Mouse (Mus musculus) heart, embryonic 16.5 days (tissue): ENCODE results near the gene Vinac1. TPM values are rescaled to one million over a fixed set of nuclear protein-coding genes. Genes with fewer than 3 reads are reported as not detected.

Experiments used
- ATAC-seq: fragments of 200-750 bp; cut with Nextera tagmentation; replicated peaks from 2 replicates; pipeline ENCODE4 v1.8.0; 2017; ENCODE audit warnings: moderate number of reproducible peaks; ENCODE audit not compliant: insufficient read depth, low FRiP score; ENCODE audit errors: extremely low read depth
- H3K27ac ChIP-seq: fragments of 300-500 bp; sonication (generic); 2 replicates; pipeline ENCODE4 v1.5.1; 2014; ENCODE audit warnings: mild to moderate bottlenecking, low read length, control low read depth, moderate library complexity
- H3K27me3 ChIP-seq: fragments of 300-500 bp; sonication (generic); 2 replicates; pipeline ENCODE4 v1.6.1; 2014; ENCODE audit warnings: low read length, mixed read lengths; ENCODE audit not compliant: control insufficient read depth, insufficient read depth
- H3K36me3 ChIP-seq: fragments of 300-500 bp; sonication (generic); 2 replicates; pipeline ENCODE4 v1.6.1; 2014; ENCODE audit not compliant: control insufficient read depth, insufficient read depth
- H3K4me1 ChIP-seq: fragments of 300-500 bp; sonication (generic); 2 replicates; pipeline ENCODE4 v1.6.1; 2014; ENCODE audit warnings: low read length, mixed read lengths; ENCODE audit not compliant: control insufficient read depth, insufficient read depth
- H3K4me2 ChIP-seq: fragments of 300-500 bp; sonication (generic); 2 replicates; pipeline ENCODE4 v1.6.1; 2014; ENCODE audit warnings: low read depth, mild to moderate bottlenecking, control low read depth, low read length
- H3K4me3 ChIP-seq: fragments of 300-500 bp; sonication (generic); 2 replicates; pipeline ENCODE4 v1.5.1; 2014; ENCODE audit warnings: mild to moderate bottlenecking, control low read depth, low read length
- H3K9ac ChIP-seq: fragments of 300-500 bp; sonication (generic); 2 replicates; pipeline ENCODE4 v1.6.1; 2014; ENCODE audit warnings: low read length, control low read depth
- H3K9me3 ChIP-seq: fragments of 300-500 bp; sonication (generic); replicated peaks from 2 replicates; pipeline ENCODE4 v1.6.1; 2016; ENCODE audit warnings: low read length; ENCODE audit not compliant: control insufficient read depth
- whole genome bisulfite sequencing: fragments of 180-500 bp; shearing (Covaris S2); extraction: QIAGEN DNeasy Blood & Tissue Kit; methylation state at CpG from one replicate; pipeline ENCODE4 v1.1.7; 2014; 5-methylcytosine and 5-hydroxymethylcytosine counted together
- polyA plus RNA-seq: library from polyadenylated mRNA; unstranded; fragments of >200 nt; fragmentation: Nextera tagmentation; extraction: Ambion mirVana; gene quantifications from 2 replicates; pipeline ENCODE4 v1.2.1, GENCODE M21; 2015

Gene Vinac1
- polyA plus RNA-seq: 0.09 and 0.10 TPM in 2 replicates

DNA sequence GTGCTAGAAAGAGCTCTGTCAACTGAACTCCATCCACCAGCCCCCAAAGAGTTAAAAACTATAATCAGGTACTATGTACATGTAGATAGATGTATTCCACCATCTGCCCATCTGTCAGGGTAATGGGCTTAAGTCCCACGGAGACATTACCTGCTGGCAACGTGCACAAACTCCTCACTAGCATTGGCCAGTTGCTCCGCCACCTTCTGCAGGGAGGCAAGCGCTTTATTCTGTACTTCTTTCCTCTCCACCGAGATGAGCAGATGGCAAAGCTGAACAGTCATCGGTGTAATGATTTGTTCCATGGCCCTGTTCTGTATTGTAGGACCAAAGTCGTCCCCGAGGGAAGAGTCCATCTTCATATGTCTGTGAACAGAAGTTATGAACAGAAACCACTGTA lies at the start of gene Vinac1:
Gene Vinac1, minus strand, starts transcription at position 362 of the 400 bp plus-strand sequence.
- H3K27me3 ChIP-seq: no peaks in the 10 kb centered on the region
- ATAC-seq: no peak
- no peak within 1 kb of the TSS for H3K4me2 ChIP-seq
- H3K4me1 ChIP-seq: no peaks in the 10 kb centered on the region
- H3K4me3 ChIP-seq: no peak within 1 kb of the TSS
- H3K9ac ChIP-seq: no peak within 1 kb of the TSS
- no peaks in the 10 kb centered on the region for H3K9me3 ChIP-seq
- no peak within 1 kb of the TSS for H3K27ac ChIP-seq
- H3K36me3 ChIP-seq: no peaks in the 10 kb centered on the region
- WGBS: 74% methylated on average over 8 of the region's 8 CpGs

DNA sequence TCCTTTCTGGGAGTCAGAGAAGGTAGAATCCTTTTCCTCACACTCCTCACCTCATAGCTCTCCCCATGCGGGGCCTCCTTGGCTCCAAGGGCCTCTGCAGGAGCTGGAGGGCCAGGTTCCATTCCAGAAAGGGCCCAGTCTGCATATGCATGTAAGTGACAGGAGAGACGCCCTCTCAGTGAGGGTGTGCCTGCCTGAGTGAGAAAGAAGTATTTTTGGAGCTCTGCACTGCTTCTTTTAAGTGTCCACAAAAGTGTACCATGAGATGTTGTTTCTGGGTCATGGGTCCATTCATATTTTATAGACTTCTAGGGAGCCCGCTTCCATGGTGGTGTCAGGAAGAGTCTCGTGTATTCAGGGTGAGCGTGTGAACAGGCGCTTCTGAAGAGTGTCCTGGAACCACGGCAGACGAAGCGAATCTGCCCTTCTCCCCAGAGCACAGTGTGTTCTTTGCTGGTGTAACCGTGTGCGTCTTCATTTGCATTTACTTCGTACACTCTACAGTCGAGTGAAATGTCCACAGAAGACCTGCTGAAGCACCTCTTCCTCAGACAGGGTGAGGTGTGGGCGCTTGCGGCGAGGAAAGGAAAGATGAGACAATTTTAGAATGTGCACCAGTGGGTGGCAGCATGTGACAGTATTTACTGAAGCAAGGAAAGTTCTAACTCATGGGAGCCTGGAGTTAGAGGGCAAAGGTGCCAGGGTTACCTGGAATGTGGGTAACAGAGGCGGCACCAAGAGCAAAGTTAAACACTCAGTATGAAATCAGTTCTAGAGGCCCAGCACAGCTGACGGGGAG lies 46.2 kb upstream of the Vinac1 start:
- ATAC-seq: no peak
- H3K27me3 ChIP-seq: no peaks in the 10 kb centered on the region
- no peaks in the 10 kb centered on the region for H3K9me3 ChIP-seq
- no peak overlapping the region for H3K4me2 ChIP-seq
- no peak overlapping the region for H3K9ac ChIP-seq
- no peak overlapping the region for H3K27ac ChIP-seq
- H3K4me1 ChIP-seq: no peaks in the 10 kb centered on the region
- no peak overlapping the region for H3K4me3 ChIP-seq
- H3K36me3 ChIP-seq: no peaks in the 10 kb centered on the region; the same call in none of the 2 replicates
- WGBS: 85% methylated on average over 18 of the region's 18 CpGs

DNA sequence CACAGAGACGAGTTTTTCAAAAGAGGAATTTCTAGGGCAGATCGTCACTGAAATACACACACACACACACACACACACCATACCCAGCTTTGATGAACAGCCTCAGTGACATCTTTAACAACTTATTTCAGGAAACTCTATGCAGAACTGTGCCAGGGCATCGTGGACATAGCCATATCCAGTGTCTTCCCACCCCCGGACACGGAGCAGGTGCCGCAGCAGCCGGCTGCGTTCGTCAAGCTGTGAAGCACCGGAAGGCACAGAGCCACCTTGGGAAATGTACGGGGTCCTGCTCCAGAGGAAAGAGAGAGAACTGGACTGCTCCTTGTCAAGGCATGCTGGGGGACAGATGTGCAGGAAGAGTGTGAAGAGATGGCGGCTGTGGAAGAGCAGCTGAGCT lies 44.8 kb upstream of the Vinac1 start:
- no peak overlapping the region for H3K27ac ChIP-seq
- H3K4me2 ChIP-seq: no peak overlapping the region
- H3K4me1 ChIP-seq: no peaks in the 10 kb centered on the region
- H3K36me3 ChIP-seq: no peaks in the 10 kb centered on the region; the same call in none of the 2 replicates
- no peaks in the 10 kb centered on the region for H3K9me3 ChIP-seq
- 91% methylated on average over 12 of the region's 12 CpGs for WGBS
- H3K4me3 ChIP-seq: no peak overlapping the region
- ATAC-seq: no peak
- H3K27me3 ChIP-seq: no peaks in the 10 kb centered on the region
- no peak overlapping the region for H3K9ac ChIP-seq

DNA sequence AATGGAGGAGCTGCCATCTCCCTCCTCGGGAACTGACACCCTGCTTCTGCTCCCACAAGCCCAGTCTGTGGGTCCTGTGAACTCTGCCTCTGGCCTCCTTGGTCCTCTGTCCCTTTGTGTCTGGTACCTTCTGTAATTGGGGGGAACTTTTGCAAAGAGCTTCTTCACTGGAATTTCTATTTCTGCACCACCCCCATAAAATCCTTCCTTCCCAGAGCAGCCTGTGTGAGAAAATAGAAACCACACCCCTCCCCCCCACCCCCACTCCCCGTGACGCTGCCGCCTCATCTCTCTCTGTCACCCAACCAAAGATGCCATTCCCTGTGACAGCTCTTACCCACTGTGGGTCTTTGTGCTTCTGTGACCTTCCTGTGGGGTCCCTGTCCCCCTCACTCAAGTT lies 42.4 kb upstream of the Vinac1 start:
- WGBS: 24% methylated on average over 4 of the region's 4 CpGs
- Histone ChIP-seq H3K4me2 (no peak overlapping the region), H3K9me3 (0 out of 2 replicates have a peak, but pooled peaks cover 2% of the 10 kb centered on the region), H3K27ac (no peak overlapping the region), H3K4me3 (no peak overlapping the region), H3K4me1 (no peaks in the 10 kb centered on the region), H3K27me3 (no peaks in the 10 kb centered on the region), H3K9ac (no peak overlapping the region), H3K36me3 (peaks cover 7% of the 10 kb centered on the region)
- ATAC-seq: no peak

DNA sequence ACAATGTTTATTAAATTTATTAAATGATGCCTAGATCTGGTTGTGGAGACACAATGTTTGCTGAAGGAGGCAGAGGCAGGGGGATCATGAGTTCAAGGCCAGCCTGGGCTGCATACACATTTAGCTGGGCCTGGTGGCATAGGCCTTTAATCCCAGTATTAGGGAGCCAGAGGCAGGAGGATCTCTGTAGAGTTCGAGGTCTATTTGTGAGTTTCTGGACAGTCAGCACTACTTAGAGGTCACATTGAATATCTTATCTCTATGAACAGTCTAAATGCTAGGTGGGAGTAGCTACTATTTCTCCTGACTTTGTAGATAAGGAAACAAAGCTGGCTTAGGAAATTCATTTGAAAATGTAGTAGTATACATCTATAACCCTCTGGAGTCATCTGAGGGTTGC lies 39.5 kb upstream of the Vinac1 start:
- H3K27ac ChIP-seq: no peak overlapping the region
- H3K4me1 ChIP-seq: no peaks in the 10 kb centered on the region
- H3K4me2 ChIP-seq: no peak overlapping the region
- no peak overlapping the region for H3K9ac ChIP-seq
- no peak for ATAC-seq
- H3K36me3 ChIP-seq: peaks cover 18% of the 10 kb centered on the region
- no peak overlapping the region for H3K4me3 ChIP-seq
- 0 out of 2 replicates have a peak, but pooled peaks cover 2% of the 10 kb centered on the region for H3K9me3 ChIP-seq
- no peaks in the 10 kb centered on the region for H3K27me3 ChIP-seq
- WGBS: 85% methylated on average over 1 of the region's 1 CpGs

DNA sequence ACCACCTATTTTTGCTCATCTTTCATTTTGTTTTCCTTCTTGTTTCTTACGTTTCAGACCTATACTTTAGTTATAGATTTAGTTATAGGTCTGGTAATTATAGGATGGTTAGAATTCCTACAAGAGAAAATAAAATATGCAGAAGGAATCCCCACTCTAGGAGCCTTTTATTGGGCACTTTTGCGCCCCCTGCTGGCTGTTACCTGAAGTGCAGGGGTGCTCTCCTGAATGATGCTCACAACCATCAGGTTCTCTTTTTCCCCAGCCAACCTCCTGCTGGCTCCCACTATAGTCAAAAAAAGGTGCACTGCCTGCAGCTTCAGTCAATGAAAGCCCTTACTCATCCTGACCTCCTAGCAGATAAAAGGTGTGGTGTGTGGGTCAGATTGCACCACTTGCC lies 37.0 kb upstream of the Vinac1 start:
- Histone ChIP-seq H3K9ac (no peak overlapping the region), H3K9me3 (0 out of 2 replicates have a peak, but pooled peaks cover 2% of the 10 kb centered on the region), H3K27ac (no peak overlapping the region), H3K4me2 (no peak overlapping the region), H3K36me3 (peaks cover 25% of the 10 kb centered on the region), H3K27me3 (no peaks in the 10 kb centered on the region), H3K4me3 (no peak overlapping the region), H3K4me1 (no peaks in the 10 kb centered on the region)
- WGBS: 58% methylated on average over 2 of the region's 2 CpGs
- ATAC-seq: no peak

DNA sequence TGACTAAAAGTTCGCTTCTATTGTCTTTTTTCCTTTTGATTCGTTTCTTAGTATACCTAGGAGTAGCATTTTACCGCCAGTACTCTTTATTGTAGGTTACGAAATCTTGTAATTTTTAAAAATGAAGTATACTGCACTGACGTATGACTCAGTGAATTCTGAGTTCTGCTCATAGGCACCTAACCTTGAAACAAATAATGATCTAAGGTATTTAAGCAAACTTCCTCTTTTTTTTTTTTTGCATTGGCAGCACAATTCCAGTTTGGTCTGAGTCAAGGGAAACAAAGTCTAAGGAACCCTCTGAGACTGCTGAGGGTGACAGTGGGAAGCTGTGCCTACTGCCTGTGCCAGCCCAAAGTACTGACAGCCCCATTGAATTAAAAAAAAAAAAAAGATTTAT lies 35.5 kb upstream of the Vinac1 start:
- Histone ChIP-seq H3K4me2 (no peak overlapping the region), H3K36me3 (peaks cover 25% of the 10 kb centered on the region), H3K27ac (no peak overlapping the region), H3K9ac (no peak overlapping the region), H3K4me1 (no peaks in the 10 kb centered on the region), H3K9me3 (0 out of 2 replicates have a peak, but pooled peaks cover 2% of the 10 kb centered on the region), H3K27me3 (no peaks in the 10 kb centered on the region), H3K4me3 (no peak overlapping the region)
- no peak for ATAC-seq
- WGBS: 90% methylated on average over 5 of the region's 5 CpGs

DNA sequence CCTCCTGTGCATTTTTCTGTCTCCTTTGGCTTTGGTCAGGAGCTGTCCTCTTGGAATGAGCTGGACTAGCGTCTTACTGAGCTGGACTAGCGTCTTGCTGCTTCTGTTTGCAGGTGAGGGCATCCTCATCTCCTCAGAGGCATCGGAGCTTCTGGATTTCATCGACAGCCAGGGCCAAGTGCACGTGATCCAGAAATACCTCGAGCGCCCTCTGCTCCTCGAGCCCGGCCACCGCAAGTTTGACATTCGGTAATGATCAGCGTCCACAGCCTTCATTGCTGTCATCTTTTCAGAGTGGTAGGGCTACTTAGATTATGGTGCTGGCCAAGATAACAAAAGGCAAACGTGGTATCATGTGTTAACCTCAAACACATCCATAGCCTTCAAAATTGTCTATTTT lies 33.1 kb upstream of the Vinac1 start:
- ATAC-seq: no peak
- Histone ChIP-seq H3K4me3 (no peak overlapping the region), H3K36me3 (peaks cover 36% of the 10 kb centered on the region)

DNA sequence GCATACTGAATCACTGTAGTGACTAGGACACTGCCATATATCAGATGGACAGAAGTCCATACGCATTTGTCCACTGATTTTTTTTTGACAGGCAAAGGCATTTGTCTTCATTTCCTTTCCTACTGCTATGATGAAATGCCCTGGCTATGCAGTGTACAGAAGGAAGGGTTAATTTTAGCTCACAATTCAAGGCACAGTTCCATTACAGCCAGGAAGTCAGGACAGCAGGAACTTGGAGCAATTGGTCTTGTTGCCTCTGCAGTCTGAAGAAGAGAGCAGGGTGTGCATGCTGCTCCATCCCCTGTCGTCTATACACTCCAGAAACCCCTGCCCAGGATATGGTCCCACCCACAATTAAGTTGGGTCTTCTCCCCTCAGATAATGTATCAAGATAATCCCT lies 31.2 kb upstream of the Vinac1 start:
- H3K27me3 ChIP-seq: no peaks in the 10 kb centered on the region
- H3K9me3 ChIP-seq: no peaks in the 10 kb centered on the region
- 48% methylated on average over 2 of the region's 2 CpGs for WGBS
- no peak for ATAC-seq
- no peaks in the 10 kb centered on the region for H3K4me1 ChIP-seq
- peaks cover 24% of the 10 kb centered on the region for H3K36me3 ChIP-seq
- H3K4me2 ChIP-seq: no peak overlapping the region
- no peak overlapping the region for H3K9ac ChIP-seq
- no peak overlapping the region; the same call in 1 of the 2 replicates for H3K27ac ChIP-seq
- no peak overlapping the region for H3K4me3 ChIP-seq

More for the DNA sequence above, 33.1 kb upstream of the Vinac1 start:
- Histone ChIP-seq H3K27ac (no peak overlapping the region), H3K9me3 (0 out of 2 replicates have a peak, but pooled peaks cover 2% of the 10 kb centered on the region), H3K4me1 (no peaks in the 10 kb centered on the region), H3K4me2 (no peak overlapping the region), H3K9ac (no peak overlapping the region), H3K27me3 (no peaks in the 10 kb centered on the region)
- WGBS: 58% methylated on average over 13 of the region's 13 CpGs
